In genomic region chr15:97823479-97823878, GRCm38 (mm10) we compare ENCODE assay signal across 12 mouse cellular contexts. TPM values are rescaled to one million over a fixed set of nuclear protein-coding genes. Genes with fewer than 3 reads are reported as not detected.
DNase-seq lines count a peak whose midpoint lies in the region; ATAC-seq and TF ChIP-seq lines count a peak whose summit lies in the region.
"Had no signal": no experiment of that assay in that cellular context is flagged by ENCODE, and none has a peak within 500 bp of the region (broad histone marks: within the 10 kb centered on the region; RNA-seq: fewer than 3 reads in every experiment).

No protein-coding gene starts in this region.

- H3K9me3 ChIP-seq in forebrain, embryonic 13.5 days (replicated peaks) = no peaks in the 10 kb centered on the region
- H3K9me3 ChIP-seq in forebrain, embryonic 16.5 days (ENCODE audit: control insufficient read depth, low read length) = no peaks in the 10 kb centered on the region
- no peaks in the 10 kb centered on the region for H3K9me3 ChIP-seq in hindbrain, embryonic 10.5 days
- no peaks in the 10 kb centered on the region for H3K9me3 ChIP-seq in hindbrain, embryonic 11.5 days (ENCODE audit: control insufficient read depth, low read length)
- H3K9me3 ChIP-seq in lung, postnatal 0 days (ENCODE audit: low read length) = no peaks in the 10 kb centered on the region
- H3K9me3 ChIP-seq: stomach, embryonic 15.5 days had no signal

- TF ChIP-seq EP300 in lung, postnatal 0 days (IDR thresholded peaks at IDR 0.05) = no peak

- no peak overlapping the region for H3K27ac ChIP-seq in forebrain, embryonic 13.5 days
- H3K27ac ChIP-seq in forebrain, embryonic 16.5 days (ENCODE audit: low read length) = no peak overlapping the region
- peak overlapping the region; percentile 1; the same call in 1 of the 2 replicates for H3K27ac ChIP-seq in hindbrain, embryonic 10.5 days
- no peak overlapping the region for H3K27ac ChIP-seq in hindbrain, embryonic 11.5 days (ENCODE audit: low read depth, low read length)
- H3K27ac ChIP-seq in lung, postnatal 0 days (ENCODE audit: low read length) = peak overlapping the region; percentile 93
- peak overlapping the region; percentile 85 for H3K27ac ChIP-seq in macrophage

- 64% methylated on average over 12 of the region's 12 CpGs for WGBS in forebrain, embryonic 13.5 days
- 53% methylated on average over 12 of the region's 12 CpGs for WGBS in forebrain, embryonic 16.5 days
- 79% methylated on average over 12 of the region's 12 CpGs for WGBS in hindbrain, embryonic 10.5 days
- 73% methylated on average over 12 of the region's 12 CpGs for WGBS in hindbrain, embryonic 11.5 days
- whole genome bisulfite sequencing in lung, postnatal 0 days = 60% methylated on average over 12 of the region's 12 CpGs
- 87% methylated on average over 12 of the region's 12 CpGs for WGBS in macrophage (ENCODE audit: missing documents)

- H3K4me2 ChIP-seq in forebrain, embryonic 13.5 days = no peak overlapping the region
- no peak overlapping the region for H3K4me2 ChIP-seq in forebrain, embryonic 16.5 days (ENCODE audit: low read length)
- no peak overlapping the region for H3K4me2 ChIP-seq in hindbrain, embryonic 11.5 days (replicated peaks; ENCODE audit: low read depth, low read length)
- no peak overlapping the region for H3K4me2 ChIP-seq in lung, postnatal 0 days (replicated peaks; ENCODE audit: low read depth, low read length)
- H3K4me2 ChIP-seq: stomach, embryonic 15.5 days had no signal

- H3K4me1 ChIP-seq in forebrain, embryonic 13.5 days = peaks cover 58% of the 10 kb centered on the region
- H3K4me1 ChIP-seq in forebrain, embryonic 16.5 days (replicated peaks; ENCODE audit: control insufficient read depth, insufficient read depth, low read length) = peaks cover 50% of the 10 kb centered on the region
- peaks cover 83% of the 10 kb centered on the region for H3K4me1 ChIP-seq in hindbrain, embryonic 10.5 days (replicated peaks)
- peaks cover 18% of the 10 kb centered on the region for H3K4me1 ChIP-seq in hindbrain, embryonic 11.5 days (replicated peaks; ENCODE audit: control insufficient read depth, insufficient read depth, low read length)
- peaks cover 66% of the 10 kb centered on the region for H3K4me1 ChIP-seq in lung, postnatal 0 days (ENCODE audit: insufficient read depth, low read depth, low read length)

- H3K27me3 ChIP-seq in forebrain, embryonic 13.5 days = 0 out of 2 replicates have a peak, but pooled peaks cover 3% of the 10 kb centered on the region
- H3K27me3 ChIP-seq in forebrain, embryonic 16.5 days (replicated peaks; ENCODE audit: control insufficient read depth, insufficient read depth, low read length) = no peaks in the 10 kb centered on the region
- H3K27me3 ChIP-seq in hindbrain, embryonic 10.5 days (ENCODE audit: insufficient read depth, poor library complexity, severe bottlenecking) = peaks cover 22% of the 10 kb centered on the region
- no peaks in the 10 kb centered on the region for H3K27me3 ChIP-seq in hindbrain, embryonic 11.5 days (ENCODE audit: control insufficient read depth, insufficient read depth, low read length)
- H3K27me3 ChIP-seq in lung, postnatal 0 days (replicated peaks; ENCODE audit: insufficient read depth, low read length) = no peaks in the 10 kb centered on the region
- H3K27me3 ChIP-seq: stomach, embryonic 15.5 days had no signal

- H3K36me3 ChIP-seq in forebrain, embryonic 13.5 days (ENCODE audit: poor library complexity, severe bottlenecking) = peaks cover 9% of the 10 kb centered on the region; the same call in 1 of the 2 replicates
- no peaks in the 10 kb centered on the region for H3K36me3 ChIP-seq in forebrain, embryonic 16.5 days (ENCODE audit: control insufficient read depth, insufficient read depth)
- H3K36me3 ChIP-seq in hindbrain, embryonic 10.5 days = peaks cover 26% of the 10 kb centered on the region
- no peaks in the 10 kb centered on the region for H3K36me3 ChIP-seq in hindbrain, embryonic 11.5 days (ENCODE audit: control insufficient read depth, insufficient read depth, low read length)
- H3K36me3 ChIP-seq in lung, postnatal 0 days (ENCODE audit: insufficient read depth, low read length) = no peaks in the 10 kb centered on the region
- no peaks in the 10 kb centered on the region for H3K36me3 ChIP-seq in macrophage (ENCODE audit: inconsistent target)
- H3K36me3 ChIP-seq: stomach, embryonic 15.5 days had no signal

- ATAC-seq in forebrain, embryonic 13.5 days = no peak
- ATAC-seq in forebrain, embryonic 16.5 days = no peak
- no peak for ATAC-seq in hindbrain, embryonic 11.5 days (ENCODE audit: low FRiP score)
- ATAC-seq in lung, postnatal 0 days = no peak

- TF ChIP-seq CTCF in lung, postnatal 0 days (IDR thresholded peaks at IDR 0.05) = no peak

- H3K79me2 ChIP-seq in macrophage (ENCODE audit: inconsistent target) = no peaks in the 10 kb centered on the region

- no peak overlapping the region for H3K4me3 ChIP-seq in forebrain, embryonic 13.5 days
- H3K4me3 ChIP-seq in forebrain, embryonic 16.5 days (replicated peaks; ENCODE audit: low read length) = no peak overlapping the region
- H3K4me3 ChIP-seq in hindbrain, embryonic 10.5 days = no peak overlapping the region
- no peak overlapping the region for H3K4me3 ChIP-seq in hindbrain, embryonic 11.5 days (ENCODE audit: low read depth, low read length)
- no peak overlapping the region for H3K4me3 ChIP-seq in lung, postnatal 0 days (ENCODE audit: low read depth, low read length)
- H3K4me3 ChIP-seq in macrophage (ENCODE audit: inconsistent target) = no peak overlapping the region
- H3K4me3 ChIP-seq: stomach, embryonic 15.5 days had no signal

- peak overlapping the region; percentile 40; the same call in 1 of the 2 replicates for H3K9ac ChIP-seq in forebrain, embryonic 13.5 days
- H3K9ac ChIP-seq in forebrain, embryonic 16.5 days (replicated peaks; ENCODE audit: low read depth, low read length) = no peak overlapping the region
- no peak overlapping the region; the same call in 1 of the 2 replicates for H3K9ac ChIP-seq in hindbrain, embryonic 11.5 days (ENCODE audit: low read depth, low read length)
- no peak overlapping the region for H3K9ac ChIP-seq in lung, postnatal 0 days (replicated peaks; ENCODE audit: low read depth)
- H3K9ac ChIP-seq: stomach, embryonic 15.5 days had no signal

- DNase-seq in hindbrain, embryonic 10.5 days (ENCODE audit: low spot score) = no peak
- no peak for DNase-seq in hindbrain, embryonic 11.5 days (ENCODE audit: low spot score)
- no peak for DNase-seq in lung, postnatal 0 days (ENCODE audit: low spot score)
- no peak for DNase-seq in lung, postnatal 14 days
- no peak for DNase-seq in urinary bladder, adult 18-20 months (ENCODE audit: low spot score in 2 of 2)
- DNase-seq: kidney, adult 11 months; layer of hippocampus, adult 9-11 months; thymus, postnatal 4 days had no signal

RNA-seq across cellular contexts. Expression of gene Hdac7, which starts 20.8 kb away (rescaled TPM):
- polyA plus RNA-seq in forebrain, embryonic 13.5 days (2015; fragmentation: Nextera tagmentation; extraction: Ambion mirVana) = 20.3 and 23.3 TPM in 2 replicates
- polyA plus RNA-seq in forebrain, embryonic 16.5 days (2015; fragmentation: Nextera tagmentation; extraction: Ambion mirVana) = 21.7 and 31.1 TPM in 2 replicates
- polyA plus RNA-seq in hindbrain, embryonic 10.5 days (2016; fragmentation: Nextera tagmentation; extraction: Ambion mirVana) = 25.7 and 32.7 TPM in 2 replicates
- polyA plus RNA-seq in hindbrain, embryonic 11.5 days (2014; fragmentation: Nextera tagmentation; extraction: Ambion mirVana) = 17.9 and 19.4 TPM in 2 replicates
- polyA plus RNA-seq in lung, postnatal 0 days (2015; fragmentation: Nextera tagmentation; extraction: Ambion mirVana) = 43.2 and 52.1 TPM in 2 replicates
- total RNA-seq in macrophage (2018; cell fraction: chromatin; rRNA removed) = 10 to 100 TPM in 16 of 26 experiments, 1 to 10 TPM in 10; 2.5 to 27.8 (median 11.4) TPM
- 1 to 10 TPM; 1.5 to 6.3 (median 3.5) TPM for total RNA-seq in macrophage (2018; cell fraction: cytosol; rRNA removed)
- 10 to 100 TPM in 3 of 26 experiments, 1 to 10 TPM in 23; 2.6 to 12.8 (median 6.3) TPM for total RNA-seq in macrophage (2018; cell fraction: nucleus; rRNA removed)
- 2.1 to 3.4 TPM (median 2.6 TPM) in 3 replicates for polyA plus RNA-seq in macrophage (2018)

RNA-seq across cellular contexts. Expression of gene Slc48a1, which starts 45.2 kb away (rescaled TPM):
- 44.1 and 45.2 TPM in 2 replicates for polyA plus RNA-seq in forebrain, embryonic 13.5 days (2015; fragmentation: Nextera tagmentation; extraction: Ambion mirVana)
- 72.9 and 78.2 TPM in 2 replicates for polyA plus RNA-seq in forebrain, embryonic 16.5 days (2015; fragmentation: Nextera tagmentation; extraction: Ambion mirVana)
- 28.8 and 31.3 TPM in 2 replicates for polyA plus RNA-seq in hindbrain, embryonic 10.5 days (2016; fragmentation: Nextera tagmentation; extraction: Ambion mirVana)
- polyA plus RNA-seq in hindbrain, embryonic 11.5 days (2014; fragmentation: Nextera tagmentation; extraction: Ambion mirVana) = 28.1 and 28.4 TPM in 2 replicates
- 69.5 and 75.7 TPM in 2 replicates for polyA plus RNA-seq in lung, postnatal 0 days (2015; fragmentation: Nextera tagmentation; extraction: Ambion mirVana)
- total RNA-seq in macrophage (2018; cell fraction: chromatin; rRNA removed) = 10 to 100 TPM in 23 of 26 experiments, 1 to 10 TPM in 3; 5.9 to 65.0 (median 26.1) TPM
- total RNA-seq in macrophage (2018; cell fraction: cytosol; rRNA removed) = 100 to 1,000 TPM; 109 to 241 (median 184) TPM
- 100 to 1,000 TPM in 5 of 26 experiments, 10 to 100 TPM in 21; 24.4 to 186 (median 60.9) TPM for total RNA-seq in macrophage (2018; cell fraction: nucleus; rRNA removed)
- 221 to 258 TPM (median 233 TPM) in 3 replicates for polyA plus RNA-seq in macrophage (2018)

RNA-seq across cellular contexts. Expression of gene Rapgef3, which starts 55.7 kb away (rescaled TPM):
- 6.7 and 7.8 TPM in 2 replicates for polyA plus RNA-seq in forebrain, embryonic 13.5 days (2015; fragmentation: Nextera tagmentation; extraction: Ambion mirVana)
- 8.9 and 13.3 TPM in 2 replicates for polyA plus RNA-seq in forebrain, embryonic 16.5 days (2015; fragmentation: Nextera tagmentation; extraction: Ambion mirVana)
- polyA plus RNA-seq in hindbrain, embryonic 10.5 days (2016; fragmentation: Nextera tagmentation; extraction: Ambion mirVana) = 6.2 and 6.7 TPM in 2 replicates
- 3.6 and 4.0 TPM in 2 replicates for polyA plus RNA-seq in hindbrain, embryonic 11.5 days (2014; fragmentation: Nextera tagmentation; extraction: Ambion mirVana)
- 18.7 and 25.5 TPM in 2 replicates for polyA plus RNA-seq in lung, postnatal 0 days (2015; fragmentation: Nextera tagmentation; extraction: Ambion mirVana)
- 100 to 1,000 TPM in 3 of 26 experiments, 10 to 100 TPM in 19, 1 to 10 TPM in 4; 5.4 to 141 (median 37.1) TPM for total RNA-seq in macrophage (2018; cell fraction: chromatin; rRNA removed)
- 10 to 100 TPM in 4 of 26 experiments, 1 to 10 TPM in 22; 1.9 to 13.5 (median 6.4) TPM for total RNA-seq in macrophage (2018; cell fraction: cytosol; rRNA removed)
- 10 to 100 TPM in 15 of 26 experiments, 1 to 10 TPM in 11; 2.9 to 49.9 (median 14.1) TPM for total RNA-seq in macrophage (2018; cell fraction: nucleus; rRNA removed)
- polyA plus RNA-seq in macrophage (2018) = 5.0 to 10.9 TPM (median 10.2 TPM) in 3 replicates

Comparison
In these comparisons a context has a peak if more than half of its experiments do, and no peak if none do; other contexts are left out.
1. H3K27ac ChIP-seq: peak in hindbrain, embryonic 10.5 days (single experiment), lung, postnatal 0 days (single experiment) and macrophage (single experiment); none in forebrain, embryonic 13.5 days (single experiment), forebrain, embryonic 16.5 days (single experiment) and hindbrain, embryonic 11.5 days (single experiment).